Mouse (Mus musculus) small intestine, adult 2 months (tissue): ENCODE data around the gene Chst8.

ENCODE experiments used
- CTCF ChIP-seq: fragments of 200-500 bp; IDR thresholded peaks from 2 replicates; pipeline ENCODE4 v1.5.1; 2012; ENCODE audit warnings: low read depth, mild to moderate bottlenecking, control low read depth, inconsistent platforms, low read length, moderate library complexity, mixed read lengths; ENCODE audit not compliant: insufficient replicate concordance, insufficient read length; ENCODE audit errors: extremely low read depth
- POLR2A ChIP-seq: fragments of 200-500 bp; IDR thresholded peaks from 2 replicates; pipeline ENCODE4 v1.6.1; 2012; ENCODE audit warnings: low read depth, mild to moderate bottlenecking, control low read depth, inconsistent platforms, low read length, moderate library complexity

DNA sequence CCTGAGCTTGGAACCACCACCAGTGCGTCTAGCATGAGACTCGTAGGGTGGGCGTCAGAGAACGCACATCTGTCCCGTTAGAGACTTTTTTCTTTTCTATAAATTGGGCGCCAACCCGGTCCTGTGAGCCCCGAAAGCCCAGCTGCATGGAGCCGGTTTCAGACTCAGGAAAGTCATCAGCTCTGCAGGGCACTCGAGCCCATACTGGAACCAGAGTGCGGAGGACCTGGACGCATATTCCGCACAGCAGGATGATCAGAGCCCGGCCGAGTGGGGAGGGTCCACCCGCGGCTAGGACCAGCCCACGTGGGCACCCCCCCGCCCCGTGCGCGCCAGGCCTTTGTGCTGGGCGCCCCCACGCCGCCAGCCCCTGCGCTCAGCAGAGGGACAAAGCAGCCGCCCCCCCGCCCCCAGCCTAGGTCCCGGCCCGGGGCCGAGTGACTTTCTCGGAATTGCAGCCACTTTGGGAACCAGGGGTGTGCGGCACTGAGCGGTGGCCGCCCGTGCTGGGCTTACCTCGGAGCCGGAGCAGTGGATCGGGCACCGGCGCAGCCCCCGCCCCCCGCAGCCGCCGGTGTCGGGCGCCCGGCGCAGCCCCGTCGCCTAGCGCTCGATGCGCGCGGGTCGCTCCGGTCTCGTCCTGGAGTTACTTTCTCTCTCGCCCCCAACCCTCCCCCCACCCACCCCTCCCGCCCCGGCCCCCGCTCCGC lies 158.6 kb downstream of the Chst8 start:
- TF ChIP-seq POLR2A, result no peak
- no peak for TF ChIP-seq CTCF
